Mouse (Mus musculus) neural tube, embryonic 15.5 days (tissue): ENCODE results near the gene Zranb3. TPM values are rescaled to one million over a fixed set of nuclear protein-coding genes. Genes with fewer than 3 reads are reported as not detected.
"Not testable (repeated sequence)": the region's sequence is repeated elsewhere in the genome, so short reads cannot be mapped to it uniquely, and the experiment has no call there.

Experiments used
- ATAC-seq: fragments of 200-750 bp; cut with Nextera tagmentation; 2 replicates; pipeline ENCODE4 v1.8.0; 2017; ENCODE audit warnings: mild to moderate bottlenecking, moderate TSS enrichment, moderate library complexity; ENCODE audit not compliant: low FRiP score
- H3K27ac ChIP-seq: fragments of 300-500 bp; sonication (generic); replicated peaks from 2 replicates; pipeline ENCODE4 v1.5.1; 2015; ENCODE audit warnings: mild to moderate bottlenecking, inconsistent platforms
- H3K27me3 ChIP-seq: fragments of 300-500 bp; sonication (generic); replicated peaks from 2 replicates; pipeline ENCODE4 v1.6.1; 2015; ENCODE audit warnings: inconsistent platforms
- H3K36me3 ChIP-seq: fragments of 300-500 bp; sonication (generic); 2 replicates; pipeline ENCODE4 v1.6.1; 2015; ENCODE audit warnings: inconsistent platforms
- H3K4me1 ChIP-seq: fragments of 300-500 bp; sonication (generic); 2 replicates; pipeline ENCODE4 v1.6.1; 2015; ENCODE audit warnings: inconsistent platforms
- H3K4me2 ChIP-seq: fragments of 300-500 bp; sonication (generic); 2 replicates; pipeline ENCODE4 v1.6.1; 2015; ENCODE audit warnings: inconsistent platforms, mild to moderate bottlenecking, moderate library complexity
- H3K4me3 ChIP-seq: fragments of 300-500 bp; sonication (generic); replicated peaks from 2 replicates; pipeline ENCODE4 v1.5.1; 2015; ENCODE audit warnings: mild to moderate bottlenecking, inconsistent platforms
- H3K9ac ChIP-seq: fragments of 300-500 bp; sonication (generic); replicated peaks from 2 replicates; pipeline ENCODE4 v1.6.1; 2015; ENCODE audit warnings: mild to moderate bottlenecking, inconsistent platforms
- H3K9me3 ChIP-seq: fragments of 300-500 bp; sonication (generic); replicated peaks from 2 replicates; pipeline ENCODE4 v1.6.1; 2016; ENCODE audit warnings: inconsistent platforms
- WGBS: fragments of 180-500 bp; shearing (Covaris S2); methylation state at CpG from one replicate; pipeline ENCODE4 v1.1.7; 2015; ENCODE audit warnings: mixed read lengths; 5-methylcytosine and 5-hydroxymethylcytosine counted together
- polyA plus RNA-seq: library from polyadenylated mRNA; unstranded; fragments of >200 nt; fragmentation: Nextera tagmentation; extraction: Ambion mirVana; gene quantifications from 2 replicates; pipeline ENCODE4 v1.2.1, GENCODE M21; 2015

The Zranb3 gene
- polyA plus RNA-seq, 1 experiment from 2014 or later = 4.1 TPM

DNA sequence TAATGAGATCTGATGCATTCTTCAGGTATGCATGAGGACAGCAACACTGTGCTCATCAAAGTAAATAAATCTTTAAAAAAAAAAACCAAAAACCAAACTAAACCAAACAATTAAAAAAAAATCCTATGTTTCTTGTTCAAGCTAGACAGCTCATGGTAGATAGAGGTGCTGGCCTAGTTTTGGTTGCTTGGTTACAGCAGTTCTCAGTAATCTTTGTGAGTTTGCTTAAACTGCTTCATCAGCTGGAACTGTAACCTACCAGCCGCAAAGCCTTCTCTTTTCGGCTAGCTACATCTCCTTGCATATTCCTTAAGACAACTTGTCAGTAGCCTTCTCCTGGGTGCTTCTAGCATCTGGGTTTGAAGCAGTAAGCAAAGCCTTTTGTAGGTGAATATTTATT lies 93.1 kb downstream of the Zranb3 start:
- ATAC-seq = no peak
- H3K36me3 ChIP-seq = no peaks in the 10 kb centered on the region
- H3K9ac ChIP-seq = no peak overlapping the region
- H3K27me3 ChIP-seq = no peaks in the 10 kb centered on the region
- H3K4me2 ChIP-seq = no peak overlapping the region
- no peaks in the 10 kb centered on the region for H3K9me3 ChIP-seq
- H3K4me1 ChIP-seq = no peaks in the 10 kb centered on the region
- no peak overlapping the region for H3K27ac ChIP-seq
- no peak overlapping the region for H3K4me3 ChIP-seq
- 94% methylated on average over 2 of the region's 2 CpGs for WGBS

GRCm38 (mm10) chr1:128006042-128006600 lies 96.7 kb downstream of the Zranb3 start:
- not testable (repeated sequence) for H3K27me3 ChIP-seq, H3K4me1 ChIP-seq, H3K27ac ChIP-seq, H3K36me3 ChIP-seq, H3K4me2 ChIP-seq, ATAC-seq, H3K9ac ChIP-seq, H3K9me3 ChIP-seq, H3K4me3 ChIP-seq
- whole genome bisulfite sequencing = 94% methylated on average over 11 of the region's 11 CpGs

- Histone ChIP-seq H3K27ac (no peak overlapping the region), H3K4me1 (no peaks in the 10 kb centered on the region), H3K36me3 (no peaks in the 10 kb centered on the region), H3K4me3 (no peak overlapping the region), H3K9ac (no peak overlapping the region), H3K27me3 (no peaks in the 10 kb centered on the region), H3K9me3 (no peaks in the 10 kb centered on the region), H3K4me2 (no peak overlapping the region)
- WGBS = 74% methylated on average over 2 of the region's 2 CpGs
- ATAC-seq = no peak
Measured at GRCm38 (mm10) chr1:128004371-128004720, 98.5 kb downstream of the Zranb3 start.

DNA sequence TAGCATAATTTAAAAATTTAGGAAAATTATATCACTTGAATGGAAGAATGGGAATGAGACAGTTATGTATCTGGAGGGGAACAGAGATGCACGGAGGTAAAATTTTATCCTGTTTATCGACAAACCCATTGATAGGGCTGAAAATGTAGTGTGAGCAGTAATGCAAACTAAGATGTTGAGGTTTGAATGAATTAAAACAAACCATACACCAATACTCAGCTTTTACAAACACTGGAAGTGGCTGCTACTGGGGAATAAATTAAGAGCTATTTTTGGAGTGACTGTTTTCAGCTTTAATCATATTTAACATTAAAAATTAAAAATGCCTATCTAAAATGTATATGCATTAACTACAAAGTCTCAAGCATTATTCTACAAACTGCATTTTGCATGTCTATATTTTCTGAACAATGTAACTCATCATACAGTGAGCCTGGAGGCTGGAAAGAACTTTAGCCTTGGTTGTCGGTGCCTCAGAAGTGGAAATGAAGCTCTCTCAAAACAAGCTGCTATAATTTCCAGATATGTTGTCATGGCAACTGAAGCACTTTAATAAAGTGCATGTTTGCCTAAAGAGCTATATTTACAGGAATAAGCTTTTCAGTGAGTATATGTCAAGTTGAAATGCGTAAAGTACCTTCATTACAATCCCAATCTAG lies 99.0 kb downstream of the Zranb3 start:
- Histone ChIP-seq H3K4me3 (no peak overlapping the region), H3K9ac (no peak overlapping the region), H3K9me3 (no peaks in the 10 kb centered on the region), H3K27me3 (no peaks in the 10 kb centered on the region), H3K4me1 (no peaks in the 10 kb centered on the region), H3K27ac (no peak overlapping the region), H3K36me3 (no peaks in the 10 kb centered on the region), H3K4me2 (no peak overlapping the region)
- WGBS = 84% methylated on average over 4 of the region's 4 CpGs
- ATAC-seq = no peak

DNA sequence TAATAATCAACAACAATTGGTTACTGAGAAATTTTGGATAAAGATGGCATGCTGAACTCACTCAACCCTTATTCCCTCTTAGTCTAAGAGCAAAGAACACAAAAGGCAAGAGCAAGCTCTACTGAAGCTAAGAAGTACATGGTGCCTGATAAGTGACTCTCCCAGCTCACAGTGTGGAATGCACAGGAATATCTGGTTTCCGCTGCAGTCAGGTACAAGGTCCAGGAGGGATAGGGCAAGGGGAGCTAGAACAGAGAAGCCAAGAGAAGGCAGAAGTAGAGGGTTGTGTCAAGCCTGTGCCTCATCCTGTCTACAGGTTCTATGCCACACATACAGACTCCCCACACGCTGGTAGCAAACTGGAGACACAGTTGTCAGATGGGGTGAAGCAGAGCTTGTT lies 100.7 kb downstream of the Zranb3 start:
- Histone ChIP-seq H3K27me3 (no peaks in the 10 kb centered on the region), H3K27ac (no peak overlapping the region), H3K4me1 (no peaks in the 10 kb centered on the region), H3K4me2 (no peak overlapping the region), H3K9ac (no peak overlapping the region), H3K4me3 (no peak overlapping the region), H3K36me3 (no peaks in the 10 kb centered on the region), H3K9me3 (no peaks in the 10 kb centered on the region)
- no peak for ATAC-seq
- WGBS = 96% methylated on average over 2 of the region's 2 CpGs

DNA sequence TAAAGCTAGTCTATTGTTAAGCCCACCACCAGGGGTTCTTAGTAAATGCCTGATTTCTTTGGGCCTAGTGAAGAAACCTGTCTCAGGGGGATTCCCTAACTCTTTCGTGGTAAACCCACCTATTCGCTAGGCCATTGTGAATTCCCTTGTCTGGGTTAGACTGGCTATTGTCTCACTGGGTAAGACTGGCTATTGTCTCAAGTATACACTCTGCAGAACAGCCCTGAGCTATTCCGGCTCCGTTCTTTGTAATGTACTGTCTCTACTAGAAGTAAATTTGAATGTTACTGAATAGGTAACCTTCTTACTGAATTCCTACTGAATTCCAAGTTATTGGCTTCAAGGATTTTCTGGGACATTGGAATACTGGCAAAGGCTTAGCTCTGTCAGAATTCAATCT lies 101.9 kb downstream of the Zranb3 start:
- H3K9ac ChIP-seq, H3K9me3 ChIP-seq, H3K4me2 ChIP-seq, H3K36me3 ChIP-seq, H3K27me3 ChIP-seq, H3K4me3 ChIP-seq, H3K4me1 ChIP-seq, H3K27ac ChIP-seq, ATAC-seq: not testable (repeated sequence)
- WGBS = 91% methylated on average over 4 of the region's 4 CpGs

- 91% methylated on average over 4 of the region's 4 CpGs for WGBS
- peaks cover 7% of the 10 kb centered on the region for H3K4me1 ChIP-seq
- no peak overlapping the region for H3K27ac ChIP-seq
- H3K36me3 ChIP-seq = no peaks in the 10 kb centered on the region
- no peaks in the 10 kb centered on the region for H3K9me3 ChIP-seq
- no peak overlapping the region for H3K9ac ChIP-seq
- no peak for ATAC-seq
- H3K4me3 ChIP-seq = no peak overlapping the region
- H3K4me2 ChIP-seq = no peak overlapping the region
- no peaks in the 10 kb centered on the region for H3K27me3 ChIP-seq
Measured at GRCm38 (mm10) chr1:127993892-127994291, 109.0 kb downstream of the Zranb3 start.

DNA sequence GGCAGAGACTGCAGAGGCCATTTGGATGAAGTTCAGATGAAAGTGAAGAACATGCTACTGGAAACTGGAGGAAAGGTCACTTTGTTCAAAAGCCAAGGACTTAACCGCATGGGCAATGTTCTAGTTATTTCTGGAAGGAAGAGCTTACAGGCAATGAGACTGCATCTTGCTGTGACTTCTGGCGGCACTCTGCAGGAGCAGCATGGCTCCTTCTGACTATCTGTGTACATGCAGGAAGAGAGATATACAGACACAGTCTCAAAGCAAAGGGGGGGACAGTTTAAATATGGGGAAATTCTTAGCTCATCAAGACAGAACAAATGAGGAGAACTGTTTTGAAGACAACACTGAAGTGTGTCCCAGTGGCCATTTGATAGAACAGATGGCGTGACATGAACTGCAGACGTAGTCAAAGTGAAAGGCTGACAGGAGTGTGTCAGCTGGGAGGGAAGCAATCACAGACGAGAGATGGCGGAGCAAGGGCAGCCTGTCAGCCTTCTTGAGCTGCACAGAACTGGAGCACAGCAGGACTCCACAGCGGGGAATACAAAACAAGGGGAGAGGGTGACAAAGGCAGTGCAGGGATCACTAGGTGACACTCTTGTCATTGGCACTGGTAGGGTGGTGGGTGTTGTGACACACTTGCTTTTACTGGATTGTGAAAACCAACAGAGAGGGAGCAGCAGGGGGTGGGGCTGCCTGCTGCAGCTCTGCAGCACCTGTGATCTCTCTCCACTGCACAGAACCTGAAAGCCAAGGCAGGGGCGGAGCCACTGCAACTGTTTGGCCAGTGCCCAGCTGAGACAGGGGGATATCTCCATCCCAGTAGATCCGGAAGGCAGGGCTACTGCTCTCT lies 112.7 kb downstream of the Zranb3 start:
- no peaks in the 10 kb centered on the region for H3K9me3 ChIP-seq
- WGBS = 44% methylated on average over 9 of the region's 9 CpGs
- H3K4me1 ChIP-seq = peaks cover 7% of the 10 kb centered on the region
- H3K27me3 ChIP-seq = no peaks in the 10 kb centered on the region
- no peaks in the 10 kb centered on the region for H3K36me3 ChIP-seq
- H3K9ac ChIP-seq = 0 out of 2 replicates have a peak overlapping the region, but pooled peaks have one; percentile 11
- peak; percentile 71 for ATAC-seq
- H3K27ac ChIP-seq = peak overlapping the region; percentile 72
- H3K4me2 ChIP-seq = peak overlapping the region; percentile 28
- H3K4me3 ChIP-seq = no peak overlapping the region

DNA sequence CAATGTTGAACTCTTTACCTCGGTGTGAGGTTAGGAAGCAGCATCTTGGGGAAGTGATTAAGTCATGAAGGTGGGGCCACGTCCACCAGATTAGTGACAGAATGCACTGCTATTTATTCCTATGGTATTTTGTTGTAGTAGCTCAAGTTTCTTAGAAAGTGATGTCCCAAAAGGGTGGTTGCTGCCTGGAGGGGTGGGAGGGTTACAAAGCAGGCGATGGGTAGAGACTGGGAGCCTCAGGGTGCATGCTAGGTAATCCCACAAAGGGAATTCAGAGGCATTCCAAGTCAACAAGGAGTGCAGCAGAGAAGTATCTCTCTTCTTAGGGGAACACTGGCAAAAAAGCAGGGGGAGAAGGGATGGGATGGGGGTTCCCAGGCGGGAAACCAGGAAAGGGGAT lies 113.5 kb downstream of the Zranb3 start:
- 87% methylated on average over 4 of the region's 4 CpGs for WGBS
- Histone ChIP-seq H3K4me3 (no peak overlapping the region), H3K27ac (no peak overlapping the region)

DNA sequence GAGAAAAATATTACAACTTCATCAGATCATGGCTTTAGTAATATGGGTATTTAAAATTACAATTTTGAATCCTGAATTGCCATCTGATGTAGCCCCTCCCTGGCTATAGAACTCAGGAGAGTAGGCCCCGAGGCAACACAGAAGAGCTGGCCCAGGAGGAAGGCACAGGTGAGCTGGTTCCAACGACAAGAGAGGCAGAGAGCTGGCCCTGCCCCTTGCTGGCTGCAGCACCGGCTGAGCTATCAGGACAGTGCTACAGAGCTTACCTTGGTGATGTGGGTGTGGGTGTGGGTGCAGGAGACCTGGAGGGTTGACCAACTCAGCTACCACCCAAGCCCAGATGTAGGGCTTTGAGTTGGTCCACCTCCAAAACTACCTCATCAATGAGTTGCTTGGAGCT lies 114.6 kb downstream of the Zranb3 start:
- no peaks in the 10 kb centered on the region for H3K36me3 ChIP-seq
- no peaks in the 10 kb centered on the region for H3K27me3 ChIP-seq
- no peak overlapping the region for H3K4me3 ChIP-seq
- peaks cover 7% of the 10 kb centered on the region for H3K4me1 ChIP-seq
- H3K4me2 ChIP-seq = no peak overlapping the region
- ATAC-seq = no peak
- H3K9ac ChIP-seq = no peak overlapping the region
- WGBS = 83% methylated on average over 3 of the region's 3 CpGs
- H3K9me3 ChIP-seq = no peaks in the 10 kb centered on the region
- H3K27ac ChIP-seq = no peak overlapping the region

More for the DNA sequence above, 113.5 kb downstream of the Zranb3 start:
- Histone ChIP-seq H3K9ac (no peak overlapping the region), H3K27me3 (no peaks in the 10 kb centered on the region), H3K9me3 (no peaks in the 10 kb centered on the region), H3K36me3 (no peaks in the 10 kb centered on the region), H3K4me2 (no peak overlapping the region), H3K4me1 (peaks cover 7% of the 10 kb centered on the region)
- ATAC-seq = no peak

DNA sequence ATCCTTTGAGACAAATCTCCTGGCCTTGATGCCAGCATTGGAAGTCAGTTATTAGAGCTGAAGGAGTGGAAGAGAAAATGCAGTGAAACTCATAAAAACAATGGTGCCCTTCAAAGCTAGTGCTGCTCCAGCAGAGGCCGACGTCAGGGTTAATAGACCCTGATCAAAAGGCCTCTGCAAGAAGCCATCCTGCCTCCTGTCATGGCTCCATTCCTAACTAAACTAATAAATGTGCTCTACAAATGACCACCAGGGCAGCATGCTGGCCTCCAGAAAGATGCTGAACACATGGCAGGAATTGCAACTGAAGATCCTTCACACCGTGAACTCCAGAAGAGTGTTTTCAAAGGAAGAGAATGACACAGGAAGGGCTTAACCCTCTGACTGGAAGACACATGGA lies 117.5 kb downstream of the Zranb3 start:
- H3K27me3 ChIP-seq = no peaks in the 10 kb centered on the region
- no peak overlapping the region for H3K4me2 ChIP-seq
- H3K4me1 ChIP-seq = peaks cover 4% of the 10 kb centered on the region
- H3K9me3 ChIP-seq = no peaks in the 10 kb centered on the region
- H3K4me3 ChIP-seq = no peak overlapping the region
- ATAC-seq = no peak
- 16% methylated on average over 3 of the region's 3 CpGs for WGBS
- H3K9ac ChIP-seq = no peak overlapping the region
- no peaks in the 10 kb centered on the region for H3K36me3 ChIP-seq
- no peak overlapping the region for H3K27ac ChIP-seq
